Mouse (Mus musculus): ENCODE results near the gene Nkd1. TPM values are rescaled to one million over a fixed set of nuclear protein-coding genes. Genes with fewer than 3 reads are reported as not detected.

Nkd1 gene
- total RNA-seq (2022): 1 to 10 TPM in 3 of 4 experiments, under 1 TPM in 1; 0.97 to 1.5 (median 1.4) TPM

DNA sequence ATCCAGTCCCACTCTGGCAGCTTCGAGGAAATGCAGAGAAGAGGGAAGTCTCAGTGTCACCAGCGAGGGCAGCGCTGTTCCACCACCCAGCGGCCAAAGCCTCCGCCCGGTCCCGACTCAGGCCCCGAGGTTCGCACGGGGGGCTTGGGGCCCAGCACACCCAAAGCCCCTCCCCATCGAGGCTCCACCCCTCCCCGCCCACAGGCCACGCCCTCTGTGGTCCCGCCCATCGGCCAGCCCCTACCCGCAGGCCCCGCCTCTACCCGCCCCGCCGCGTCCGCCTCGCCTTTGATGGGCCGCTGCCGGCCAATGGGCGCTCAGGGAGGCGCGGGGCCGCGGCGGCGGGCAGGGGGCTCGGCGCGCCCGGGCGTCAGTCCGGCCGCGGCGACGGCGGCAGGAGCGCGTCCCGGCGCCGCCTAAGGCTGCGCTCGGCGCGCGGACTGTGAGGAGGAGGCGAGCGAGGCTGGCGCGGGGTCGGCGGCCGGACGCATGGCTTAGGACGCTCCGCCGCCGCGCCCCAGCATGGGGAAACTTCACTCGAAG, at the start of gene Nkd1:
TSS of gene Nkd1 (plus strand) at position 370 of the 543 bp plus-strand sequence.
- DNase-seq (ENCODE audit: low spot score in 2 of 2): peak; percentile 33 to 58

DNA sequence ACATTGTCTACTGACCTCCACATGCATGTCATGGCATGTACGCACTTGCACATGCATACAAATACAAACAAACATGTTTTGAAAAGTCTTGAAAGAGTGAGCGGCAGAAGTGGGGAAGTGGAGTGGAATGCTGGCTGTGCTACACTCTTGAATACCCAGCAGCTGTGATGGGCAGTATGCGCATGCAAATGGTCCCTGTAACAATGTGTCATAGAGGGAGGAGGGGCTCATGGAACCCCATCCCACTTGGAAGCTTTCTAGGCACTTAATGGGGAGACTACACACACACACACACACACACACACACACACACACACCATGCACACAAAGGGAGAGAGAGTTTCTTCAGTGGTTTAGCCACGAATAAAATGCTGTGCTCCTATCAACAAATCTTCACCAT, 39.9 kb upstream of the Nkd1 start:
- DNase-seq (ENCODE audit: low spot score in 2 of 2): no peak

DNA sequence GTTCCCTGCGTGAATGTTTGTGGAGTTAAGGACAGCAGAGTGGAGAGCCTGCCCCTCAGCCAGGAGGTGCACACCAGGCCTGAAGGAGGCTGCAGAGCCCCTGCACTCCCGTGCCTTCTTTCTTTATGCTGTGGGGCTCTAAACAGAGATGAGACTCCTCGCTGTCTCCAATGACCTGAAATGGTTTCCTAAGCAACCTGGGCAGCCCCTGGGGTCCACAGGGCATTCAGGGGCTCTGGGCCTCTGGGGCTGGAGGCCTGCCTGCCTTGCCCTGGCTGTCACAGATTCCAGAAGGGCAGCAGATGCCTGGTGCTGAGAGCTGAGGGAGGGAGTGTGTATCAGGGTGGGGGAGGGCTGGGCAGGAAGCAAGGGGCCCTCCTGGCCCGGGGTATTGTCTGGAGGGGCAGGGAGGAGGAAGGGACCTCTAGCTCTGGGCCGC, 32.7 kb upstream of the Nkd1 start:
- DNase-seq (ENCODE audit: low spot score in 2 of 2): no peak

DNA sequence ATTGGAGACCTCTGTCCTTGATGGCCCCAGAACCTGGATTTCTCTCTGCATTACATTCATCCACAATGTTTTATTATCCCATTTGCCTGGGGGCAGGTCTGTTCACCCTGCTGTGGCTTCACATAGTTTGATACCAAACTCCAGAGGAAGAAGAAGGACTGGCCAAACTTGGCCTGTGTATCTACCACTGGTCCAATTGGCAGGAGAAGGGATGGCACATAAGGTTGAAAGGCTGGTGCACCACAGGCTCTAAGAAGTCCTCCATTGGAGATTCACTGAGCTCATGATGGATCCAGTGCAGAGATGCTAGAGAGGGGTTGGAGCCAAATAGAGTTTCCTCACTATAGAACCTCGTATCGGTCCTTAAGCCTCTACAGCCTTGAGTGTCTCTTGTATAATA, 27.1 kb upstream of the Nkd1 start:
- no peak for DNase-seq (ENCODE audit: low spot score in 2 of 2)

DNA sequence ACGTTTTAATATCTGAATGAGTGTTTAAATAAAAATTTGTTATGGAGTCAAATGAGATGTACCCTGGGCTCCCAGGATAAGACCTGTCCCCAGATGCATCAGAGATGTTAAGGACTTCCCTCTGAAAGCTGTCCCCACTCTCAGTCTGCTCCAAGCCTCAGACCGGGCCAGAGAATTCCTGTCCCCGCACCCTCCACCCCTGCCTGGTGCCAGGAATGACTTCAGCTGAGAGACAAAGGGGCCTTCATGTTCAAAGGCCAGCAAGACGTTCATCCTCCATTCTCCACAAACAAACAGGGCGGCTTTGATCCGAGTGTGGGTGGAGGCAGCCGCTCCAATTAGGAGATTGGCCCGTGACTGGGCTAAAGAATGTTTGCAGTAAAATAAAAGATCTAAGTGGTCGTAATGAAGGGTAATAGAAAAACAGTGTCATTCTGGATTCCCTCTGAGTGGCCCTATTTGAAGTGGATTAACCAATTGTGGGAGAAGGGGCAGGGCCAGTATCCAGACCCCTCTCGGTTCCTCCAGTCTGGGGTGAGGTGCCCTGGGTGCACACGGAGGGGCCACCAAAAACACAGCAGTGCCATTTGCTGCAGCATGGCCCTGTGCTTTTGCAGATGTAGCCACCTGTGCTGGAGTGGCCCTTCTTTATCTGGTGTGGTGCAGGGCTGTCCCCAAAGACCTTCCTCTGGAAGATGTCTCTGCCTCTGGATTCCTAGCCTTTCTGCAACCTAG, 25.9 kb upstream of the Nkd1 start:
- no peak for DNase-seq (ENCODE audit: low spot score in 2 of 2)

DNA sequence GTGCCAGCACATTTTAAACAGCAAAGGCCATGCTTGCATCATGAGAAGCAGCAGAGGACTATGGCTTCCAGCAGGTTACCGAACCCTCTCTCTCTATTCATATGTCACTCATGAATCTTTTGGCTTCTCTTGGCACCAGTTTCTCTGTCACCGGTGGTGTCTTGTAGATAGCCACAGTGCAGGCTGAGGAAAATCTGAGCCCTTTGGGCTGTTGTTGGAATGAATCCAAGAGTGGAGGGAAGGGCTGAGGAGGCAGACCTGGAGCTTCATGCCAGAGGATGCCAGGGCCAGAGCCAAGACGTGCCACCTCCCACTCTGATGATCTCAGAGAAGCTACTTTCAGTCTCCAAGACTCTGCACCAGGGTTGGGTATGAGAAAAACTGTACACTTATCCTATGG, 19.0 kb upstream of the Nkd1 start:
- no peak for DNase-seq (ENCODE audit: low spot score in 2 of 2)

DNA sequence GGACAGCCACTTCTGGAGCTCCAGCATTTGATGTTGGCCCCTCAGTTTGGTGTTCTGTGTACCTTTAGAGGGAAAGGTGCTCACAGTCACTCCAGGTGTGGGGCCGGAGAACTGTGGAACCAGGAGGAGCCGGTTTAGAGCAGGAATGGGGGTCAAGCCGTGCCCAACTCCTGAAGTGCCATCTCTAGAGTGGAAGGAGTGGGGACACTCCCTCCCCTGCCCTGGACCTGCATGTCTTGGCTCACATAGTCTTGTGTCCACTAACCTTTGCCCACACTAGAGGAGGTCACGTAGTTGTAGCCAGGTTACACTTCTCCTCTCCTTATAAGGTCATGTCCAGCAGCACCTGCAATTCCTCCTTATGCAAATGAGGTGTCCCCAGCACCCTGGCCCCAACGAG, 14.2 kb upstream of the Nkd1 start:
- DNase-seq (ENCODE audit: low spot score in 2 of 2): no peak

DNA sequence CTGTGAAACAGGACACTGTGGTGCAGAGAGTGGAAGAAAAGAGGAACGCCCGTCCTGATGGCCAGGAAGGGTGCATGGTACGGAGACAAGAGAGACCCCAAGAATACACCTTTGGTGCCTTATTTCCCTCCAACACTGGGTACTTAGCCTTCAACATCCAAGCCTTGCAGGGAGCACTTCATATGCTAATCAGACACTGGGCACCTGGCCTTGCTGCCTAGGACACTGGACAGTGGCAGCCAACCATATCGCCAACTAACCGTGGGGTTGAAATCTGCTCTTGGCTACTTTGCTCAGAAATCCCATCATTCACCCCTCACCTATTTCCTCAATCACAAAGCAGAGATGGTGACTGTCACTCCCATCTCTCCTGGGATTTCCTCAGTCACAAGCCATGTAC, 10.1 kb upstream of the Nkd1 start:
- no peak for DNase-seq (ENCODE audit: low spot score in 2 of 2)

DNA sequence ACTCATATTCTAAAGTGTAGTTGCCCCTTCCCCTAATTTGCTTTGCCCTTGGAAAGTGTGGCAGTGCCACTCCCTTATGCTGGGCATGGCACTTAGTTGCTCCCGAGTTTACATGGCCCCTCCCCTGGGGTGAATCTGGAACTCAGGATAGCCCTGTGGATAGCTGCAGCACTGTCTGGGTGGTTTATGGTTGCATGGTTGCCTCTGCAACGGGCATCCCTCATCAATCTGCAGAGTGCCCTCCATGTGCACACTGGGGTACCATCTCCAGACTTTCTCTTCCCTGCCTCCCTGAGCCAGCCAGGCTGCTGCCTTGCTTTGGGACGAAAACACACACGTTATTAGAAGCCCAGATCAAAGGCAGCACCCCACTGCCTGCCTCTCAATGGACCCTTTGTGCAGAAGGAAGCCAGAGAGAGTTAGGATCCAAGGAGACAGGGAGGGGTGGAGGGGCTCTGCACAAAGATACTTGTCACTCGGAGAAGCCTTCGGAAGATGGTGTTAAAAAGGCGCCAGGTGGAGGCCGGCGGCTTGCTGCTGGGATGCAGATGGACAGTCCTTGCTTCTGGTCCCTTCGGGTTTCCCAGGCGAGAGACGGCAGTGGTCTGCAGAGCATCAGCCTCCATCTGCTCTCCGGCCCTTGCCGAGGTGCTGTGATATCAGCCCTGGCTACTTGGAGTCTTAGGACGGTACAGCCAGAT, 8.9 kb upstream of the Nkd1 start:
- DNase-seq (ENCODE audit: low spot score in 2 of 2): no peak

DNA sequence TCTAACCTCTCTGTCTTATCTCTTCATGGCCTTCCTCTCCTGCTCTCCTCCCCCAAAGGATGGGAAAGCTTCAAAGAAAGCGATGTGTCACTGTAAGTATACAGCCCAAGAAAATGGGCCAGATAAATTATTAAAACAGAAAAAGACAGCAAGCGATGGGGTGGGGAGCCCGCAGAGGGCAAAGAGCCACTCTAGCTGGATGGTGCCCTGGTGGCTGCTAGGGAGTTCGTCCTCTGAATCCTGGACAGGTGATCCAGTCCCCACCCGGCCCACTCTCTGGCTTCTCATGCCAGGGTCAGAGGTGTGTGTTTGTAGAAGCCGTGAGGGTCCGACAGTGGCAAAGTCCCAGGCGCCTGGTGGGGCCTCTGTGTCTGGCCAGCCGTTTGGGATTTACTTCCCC, 3.1 kb upstream of the Nkd1 start:
- DNase-seq (ENCODE audit: low spot score in 2 of 2): no peak

DNA sequence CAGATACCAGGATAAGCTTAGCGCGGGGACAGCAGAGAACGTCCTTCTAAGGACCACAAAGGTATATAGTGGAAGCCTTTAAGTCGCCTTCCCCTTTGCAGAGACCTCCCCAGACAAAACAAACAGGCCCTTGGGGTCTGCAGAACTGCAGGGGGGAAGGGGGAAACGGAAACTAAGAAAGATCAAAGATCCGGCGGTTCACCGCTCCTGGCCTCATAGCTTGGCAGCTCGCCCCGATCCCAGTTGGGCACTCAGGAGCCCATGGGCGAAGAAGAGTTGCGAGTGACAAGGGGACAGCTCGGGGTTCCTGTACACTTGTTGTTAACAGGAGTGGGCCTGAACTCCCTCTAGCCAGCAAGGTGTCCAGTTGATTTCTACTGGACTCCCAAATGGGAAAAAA, 773 bp upstream of the Nkd1 start:
- no peak for DNase-seq (ENCODE audit: low spot score in 2 of 2)

DNA sequence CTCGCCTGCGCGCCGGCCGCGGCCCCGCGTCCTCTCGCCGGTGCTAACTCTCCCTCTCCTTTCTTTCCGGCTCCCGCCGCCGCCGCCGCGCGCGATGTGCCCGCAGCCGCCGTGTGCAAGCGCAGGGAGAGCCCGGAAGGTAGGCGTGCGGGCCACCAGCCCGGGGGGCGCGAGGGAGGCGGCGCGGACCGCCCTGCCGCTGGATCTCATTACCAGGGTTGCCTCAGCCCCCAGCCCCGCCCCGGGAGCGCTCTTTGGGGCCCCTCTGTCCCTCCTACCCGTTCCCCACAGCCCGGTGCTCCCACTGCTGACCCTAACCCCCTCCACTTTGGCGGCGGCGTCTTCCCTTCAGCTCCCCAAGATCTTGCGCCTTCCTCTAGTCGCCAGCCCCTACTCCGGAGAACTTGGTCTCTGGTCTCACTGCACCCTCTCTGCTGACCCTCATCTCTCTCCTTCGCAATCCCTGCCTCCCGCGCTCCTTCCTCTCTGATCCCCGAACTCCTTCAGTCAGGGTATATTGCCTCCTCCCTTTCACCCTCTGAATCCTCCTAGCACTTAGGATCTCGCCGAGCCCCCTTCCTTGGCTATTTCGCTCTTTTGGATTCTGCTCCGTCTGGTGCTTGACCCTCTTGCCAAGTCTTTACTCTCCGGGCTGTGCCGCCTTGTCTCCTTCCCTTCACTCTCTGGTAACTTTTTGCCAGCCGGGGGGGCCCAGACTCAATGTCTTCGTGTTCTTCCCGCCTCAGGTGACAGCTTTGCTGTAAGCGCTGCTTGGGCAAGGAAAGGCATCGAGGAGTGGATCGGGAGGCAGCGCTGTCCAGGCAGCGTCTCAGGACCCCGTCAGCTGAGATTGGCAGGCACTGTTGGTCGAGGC, 624 bp downstream of the Nkd1 start:
- peak in 1 of 2 experiments; percentile 12 for DNase-seq (ENCODE audit: low spot score in 2 of 2)

DNA sequence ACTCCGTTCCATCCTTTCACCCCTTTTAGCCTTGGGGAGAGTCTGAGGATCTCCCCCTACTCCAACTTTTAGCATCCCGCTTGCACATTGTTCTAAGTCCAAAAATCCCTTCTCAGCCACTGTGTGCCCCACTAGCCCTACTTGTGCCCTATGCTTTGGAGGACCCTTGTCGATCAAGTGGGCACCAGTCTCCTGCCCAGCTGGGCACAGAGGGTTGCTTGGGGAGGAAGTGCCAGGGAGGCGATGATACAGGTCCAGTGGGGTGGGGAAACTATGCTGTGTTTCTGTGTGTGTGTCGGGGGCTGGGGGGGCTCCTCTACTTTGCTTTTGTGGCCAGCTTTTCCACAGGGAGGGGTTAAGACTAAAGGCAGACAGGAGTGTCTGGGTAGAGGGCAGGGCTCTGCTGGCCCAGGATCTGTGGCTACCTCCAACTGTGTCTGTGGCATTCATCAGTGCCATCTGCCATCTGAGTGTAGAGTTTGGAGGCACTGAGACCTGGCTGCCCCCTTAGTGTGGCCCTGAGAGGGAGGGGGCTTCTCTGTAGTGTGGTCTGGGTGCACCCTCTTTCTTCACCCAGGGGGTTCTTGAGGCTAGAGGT, 1.4 kb downstream of the Nkd1 start:
- no peak for DNase-seq (ENCODE audit: low spot score in 2 of 2)

DNA sequence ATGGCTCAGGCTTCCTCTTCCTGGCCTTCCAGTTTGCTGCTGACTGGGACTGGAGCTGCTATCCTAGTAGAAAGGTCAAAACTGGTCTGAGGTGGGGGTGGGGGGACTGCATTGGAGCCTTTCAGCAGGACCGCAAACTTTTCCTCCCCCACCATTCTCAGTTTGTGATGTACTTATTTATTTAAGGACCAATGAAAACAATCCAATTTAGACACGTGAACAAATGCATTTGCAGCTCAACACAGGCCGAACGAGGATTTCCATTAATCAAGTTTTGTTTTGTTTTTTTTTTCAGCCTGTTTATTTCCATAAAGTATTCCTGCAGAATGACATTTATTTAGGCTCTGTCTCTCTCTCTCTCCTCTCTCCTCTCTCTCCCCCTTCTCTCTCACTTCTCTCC, 2.5 kb downstream of the Nkd1 start:
- DNase-seq (ENCODE audit: low spot score in 2 of 2): no peak

DNA sequence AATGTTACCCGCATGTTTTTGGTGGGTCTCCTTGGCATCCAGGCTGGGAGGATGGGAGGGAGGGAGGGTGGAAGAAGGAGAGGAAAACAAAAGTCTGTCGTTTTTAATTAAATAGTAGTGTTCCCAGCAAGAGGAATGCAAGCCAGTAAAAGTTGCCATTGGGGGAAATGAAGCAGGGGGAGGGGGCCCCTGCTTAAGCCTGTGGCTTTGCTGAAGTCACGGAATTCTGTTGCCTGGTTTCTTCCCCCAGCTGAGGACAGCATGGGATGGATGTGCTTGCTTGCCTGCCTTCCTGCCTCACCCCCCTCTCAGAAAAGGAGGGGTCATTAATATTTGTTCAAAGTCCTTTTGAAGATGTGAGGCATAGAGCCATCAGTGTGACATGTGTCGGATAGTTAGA, 3.0 kb downstream of the Nkd1 start:
- no peak for DNase-seq (ENCODE audit: low spot score in 2 of 2)

DNA sequence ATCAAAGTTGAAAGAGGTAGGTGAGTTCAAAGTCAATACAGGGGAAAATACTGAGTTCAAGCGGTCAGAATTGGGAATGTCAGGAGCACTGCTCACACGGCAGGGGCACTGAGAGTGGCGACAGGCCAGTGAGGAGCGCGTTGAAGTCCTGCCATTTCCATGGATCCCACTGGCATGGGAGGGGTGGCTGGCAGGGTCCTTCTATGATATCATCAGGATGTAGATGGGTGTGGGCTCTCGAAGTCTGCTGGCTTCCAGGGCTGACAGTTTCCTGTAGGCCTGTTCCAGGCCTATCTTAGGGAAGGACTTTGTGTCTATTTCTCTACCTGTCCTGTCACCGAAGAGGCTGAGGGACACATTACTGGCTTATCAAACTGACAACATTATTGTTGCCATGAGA, 3.7 kb downstream of the Nkd1 start:
- DNase-seq (ENCODE audit: low spot score in 2 of 2): no peak

DNA sequence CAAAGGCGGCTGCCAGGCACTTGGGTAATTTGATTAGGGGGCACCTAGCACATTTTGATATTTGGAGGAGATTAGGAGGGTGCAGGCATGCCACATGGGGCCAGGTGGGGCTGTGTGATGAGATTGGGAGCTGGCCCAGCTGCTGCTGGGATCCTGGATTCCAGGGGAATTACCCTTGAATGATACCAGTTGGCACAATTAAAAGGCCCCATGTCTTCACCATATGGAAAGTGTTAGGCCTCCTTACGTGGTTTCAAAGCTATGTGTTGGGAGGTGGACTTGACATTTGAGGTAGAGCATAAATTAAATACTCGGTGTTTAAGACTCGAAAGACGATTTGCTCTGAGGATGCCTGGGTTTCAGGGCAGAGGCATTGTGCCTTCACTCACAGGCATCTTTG, 5.1 kb downstream of the Nkd1 start:
- DNase-seq (ENCODE audit: low spot score in 2 of 2): no peak

DNA sequence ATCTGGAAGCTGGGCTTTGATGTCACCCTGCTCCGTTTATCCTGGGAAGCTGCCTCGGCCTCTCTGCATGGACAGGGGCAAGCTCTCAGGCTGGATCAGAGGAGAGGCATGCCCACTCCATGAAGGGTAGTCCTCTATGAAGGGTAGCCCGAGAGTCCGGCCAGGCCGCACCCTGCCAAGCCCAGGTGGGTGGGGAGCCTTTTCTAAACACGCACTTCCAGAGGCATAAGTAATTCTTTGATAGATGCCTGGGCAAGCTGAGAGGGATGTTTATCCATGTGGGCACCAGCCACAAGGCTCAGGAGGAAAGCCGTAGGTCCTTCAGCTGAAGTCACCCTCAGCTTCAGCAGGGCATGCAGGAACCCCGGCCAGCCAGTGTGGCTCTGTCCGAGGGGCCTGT, 7.0 kb downstream of the Nkd1 start:
- no peak for DNase-seq (ENCODE audit: low spot score in 2 of 2)

DNA sequence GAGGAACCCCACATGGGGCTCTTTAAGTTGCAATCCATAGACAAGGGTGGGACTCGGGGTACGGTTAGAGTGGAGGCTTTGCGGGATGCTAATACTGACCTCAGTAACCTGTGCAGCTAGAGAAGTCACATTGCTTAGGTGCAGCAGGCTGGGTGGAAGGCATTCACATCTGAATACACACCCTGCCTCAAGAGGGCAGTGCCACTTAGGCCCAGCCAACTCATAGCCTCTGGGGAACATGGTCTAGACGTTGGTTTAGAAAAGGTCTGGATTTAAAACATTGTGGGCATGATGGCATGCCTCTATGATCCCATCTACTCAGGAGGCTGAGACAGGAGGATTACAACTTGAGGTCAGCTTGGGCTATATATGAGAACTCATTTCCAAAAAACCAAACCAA, 8.6 kb downstream of the Nkd1 start:
- DNase-seq (ENCODE audit: low spot score in 2 of 2): no peak

DNA sequence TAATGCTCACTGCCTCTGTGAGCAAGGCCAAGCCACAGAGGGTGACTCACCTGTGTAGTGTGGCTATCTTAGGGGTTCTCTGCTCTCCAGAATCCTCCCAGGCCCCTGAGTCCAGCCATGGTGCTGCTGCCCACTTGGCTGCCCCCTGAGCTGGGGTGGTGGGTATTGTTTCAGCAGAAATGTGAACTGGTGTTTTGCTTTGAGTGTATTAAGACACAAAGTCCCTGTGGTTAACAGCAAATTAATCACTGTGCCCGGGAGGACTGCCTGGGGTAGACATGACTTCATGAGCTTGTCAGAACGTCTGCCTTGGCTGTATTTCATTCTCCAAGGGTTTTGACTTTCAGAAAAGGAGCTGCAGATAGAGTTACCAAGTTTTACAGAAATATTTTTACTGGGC, 15.9 kb downstream of the Nkd1 start:
- no peak for DNase-seq (ENCODE audit: low spot score in 2 of 2)

Data from gastrocnemius, adult 8-10 months (tissue).